Comparison of ENCODE assay signal across 25 mouse cellular contexts in the genomic region with DNA sequence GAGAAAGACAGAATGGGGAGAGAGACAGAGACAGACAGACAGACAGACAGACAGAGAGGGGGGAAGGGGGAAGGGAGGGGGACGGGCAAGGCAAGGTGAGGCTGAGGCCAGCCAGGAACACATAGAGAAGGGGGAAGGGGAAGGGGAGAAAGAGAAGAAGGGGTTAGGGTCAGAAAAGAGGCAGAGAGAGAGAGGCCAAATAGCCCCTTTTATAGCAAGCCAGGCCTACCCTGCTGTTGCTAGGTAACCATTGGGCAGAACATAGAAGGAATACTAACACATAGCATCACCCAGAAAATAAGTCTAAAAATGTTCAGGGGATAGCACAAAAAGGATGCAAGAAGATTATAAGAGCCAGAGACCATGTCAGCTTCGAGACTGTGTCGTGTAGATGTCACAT. TPM values are rescaled to one million over a fixed set of nuclear protein-coding genes. Genes with fewer than 3 reads are reported as not detected.
A peak's percentile ranks its signal among the peaks of the same experiment; 100 is the strongest.
DNase-seq lines count a peak whose midpoint lies in the region; ATAC-seq and TF ChIP-seq lines count a peak whose summit lies in the region.
"Had no signal": no experiment of that assay in that cellular context is flagged by ENCODE, and none has a peak within 500 bp of the region (broad histone marks: within the 10 kb centered on the region; RNA-seq: fewer than 3 reads in every experiment).

No protein-coding gene starts in this region.

- H3K9me3 ChIP-seq in neural tube, embryonic 12.5 days = no peaks in the 10 kb centered on the region
- no peaks in the 10 kb centered on the region for H3K9me3 ChIP-seq in neural tube, embryonic 15.5 days (replicated peaks)
- H3K9me3 ChIP-seq in hindbrain, embryonic 11.5 days (ENCODE audit: control insufficient read depth, low read length) = no peaks in the 10 kb centered on the region
- H3K9me3 ChIP-seq in midbrain, embryonic 11.5 days (ENCODE audit: control insufficient read depth, low read length) = no peaks in the 10 kb centered on the region
- H3K9me3 ChIP-seq: heart, embryonic 12.5 days had no signal

- DNase-seq in hindbrain, embryonic 11.5 days (ENCODE audit: low spot score) = peak; percentile 21
- no peak for DNase-seq in midbrain, embryonic 11.5 days (ENCODE audit: low spot score, missing footprints)
- no peak for DNase-seq in cerebellum, adult 2 months
- no peak for DNase-seq in urinary bladder, postnatal 14 days (ENCODE audit: low spot score)
- DNase-seq in kidney, adult 8-10 months = no peak
- DNase-seq: adrenal gland, postnatal 25 days; cerebellum, postnatal 10 days; embryo, embryonic 11 days; gastrocnemius, postnatal 36 days; kidney, adult 11 months; kidney, postnatal 10 days; left cerebral cortex, postnatal 4 days; lung, adult 18-20 months; lung, postnatal 4 days; thymus, postnatal 25 days had no signal

- TF ChIP-seq CTCF in cerebellum, adult 2 months (IDR thresholded peaks at IDR 0.05; ENCODE audit: borderline replicate concordance, insufficient read depth, low read depth, low read length) = no peak

- no peak overlapping the region for H3K4me3 ChIP-seq in neural tube, embryonic 12.5 days
- no peak overlapping the region for H3K4me3 ChIP-seq in neural tube, embryonic 15.5 days (replicated peaks)
- no peak overlapping the region for H3K4me3 ChIP-seq in hindbrain, embryonic 11.5 days (ENCODE audit: low read depth, low read length)
- H3K4me3 ChIP-seq in midbrain, embryonic 11.5 days (ENCODE audit: low read depth, low read length) = no peak overlapping the region
- H3K4me3 ChIP-seq in cerebellum, adult 2 months (replicated peaks; ENCODE audit: insufficient read depth, low read depth, low read length) = no peak overlapping the region
- H3K4me3 ChIP-seq: heart, embryonic 12.5 days; layer of hippocampus, adult 2 months; midbrain, embryonic 12.5 days had no signal

- no peak for TF ChIP-seq POLR2A in cerebellum, adult 2 months (IDR thresholded peaks at IDR 0.05; ENCODE audit: borderline replicate concordance, insufficient read depth, low read length)

- no peak overlapping the region for H3K27ac ChIP-seq in neural tube, embryonic 12.5 days
- H3K27ac ChIP-seq in neural tube, embryonic 15.5 days (replicated peaks) = no peak overlapping the region
- H3K27ac ChIP-seq in hindbrain, embryonic 11.5 days (ENCODE audit: low read depth, low read length) = no peak overlapping the region
- H3K27ac ChIP-seq in midbrain, embryonic 11.5 days (ENCODE audit: low read depth, low read length) = peak overlapping the region; percentile 14; the same call in 1 of the 2 replicates
- H3K27ac ChIP-seq in cerebellum, adult 2 months (ENCODE audit: insufficient read depth, low read length) = no peak overlapping the region
- H3K27ac ChIP-seq: layer of hippocampus, adult 2 months; midbrain, embryonic 12.5 days; stomach, postnatal 0 days had no signal

- no peak overlapping the region for H3K9ac ChIP-seq in neural tube, embryonic 12.5 days
- H3K9ac ChIP-seq in neural tube, embryonic 15.5 days (replicated peaks) = no peak overlapping the region
- no peak overlapping the region for H3K9ac ChIP-seq in hindbrain, embryonic 11.5 days (ENCODE audit: low read depth, low read length)
- no peak overlapping the region for H3K9ac ChIP-seq in midbrain, embryonic 11.5 days (ENCODE audit: low read length)
- H3K9ac ChIP-seq: heart, embryonic 12.5 days; midbrain, embryonic 12.5 days had no signal

- peak; percentile 62 for ATAC-seq in neural tube, embryonic 12.5 days (ENCODE audit: low FRiP score, low read depth)
- ATAC-seq in neural tube, embryonic 15.5 days (ENCODE audit: low FRiP score) = no peak
- peak; percentile 31; the same call in 1 of the 2 replicates for ATAC-seq in hindbrain, embryonic 11.5 days (ENCODE audit: low FRiP score)
- ATAC-seq in midbrain, embryonic 11.5 days (ENCODE audit: low FRiP score) = peak; percentile 40
- ATAC-seq: activated CD4-positive, CD25-positive, alpha-beta regulatory T cell, adult 4 months had no signal

- H3K27me3 ChIP-seq in neural tube, embryonic 12.5 days (replicated peaks) = no peaks in the 10 kb centered on the region
- no peaks in the 10 kb centered on the region for H3K27me3 ChIP-seq in neural tube, embryonic 15.5 days (replicated peaks)
- H3K27me3 ChIP-seq in hindbrain, embryonic 11.5 days (ENCODE audit: control insufficient read depth, insufficient read depth, low read length) = no peaks in the 10 kb centered on the region
- H3K27me3 ChIP-seq in midbrain, embryonic 11.5 days (ENCODE audit: control insufficient read depth, insufficient read depth, low read length) = no peaks in the 10 kb centered on the region
- no peaks in the 10 kb centered on the region for H3K27me3 ChIP-seq in cerebellum, adult 2 months (ENCODE audit: control insufficient read depth, insufficient read depth, low read length)
- H3K27me3 ChIP-seq: heart, embryonic 12.5 days had no signal

- peaks cover 10% of the 10 kb centered on the region; the same call in 1 of the 2 replicates for H3K4me1 ChIP-seq in neural tube, embryonic 12.5 days
- H3K4me1 ChIP-seq in neural tube, embryonic 15.5 days = peaks cover 21% of the 10 kb centered on the region; the same call in 1 of the 2 replicates
- H3K4me1 ChIP-seq in hindbrain, embryonic 11.5 days (replicated peaks; ENCODE audit: control insufficient read depth, insufficient read depth, low read length) = peaks cover 3% of the 10 kb centered on the region
- peaks cover 21% of the 10 kb centered on the region for H3K4me1 ChIP-seq in midbrain, embryonic 11.5 days (ENCODE audit: control insufficient read depth, insufficient read depth, low read length)
- H3K4me1 ChIP-seq in cerebellum, adult 2 months (ENCODE audit: control insufficient read depth, insufficient read depth, low read length) = no peaks in the 10 kb centered on the region
- H3K4me1 ChIP-seq: heart, embryonic 12.5 days had no signal

- H3K36me3 ChIP-seq in neural tube, embryonic 12.5 days = no peaks in the 10 kb centered on the region
- no peaks in the 10 kb centered on the region for H3K36me3 ChIP-seq in neural tube, embryonic 15.5 days
- no peaks in the 10 kb centered on the region for H3K36me3 ChIP-seq in hindbrain, embryonic 11.5 days (ENCODE audit: control insufficient read depth, insufficient read depth, low read length)
- H3K36me3 ChIP-seq in midbrain, embryonic 11.5 days (ENCODE audit: control insufficient read depth, insufficient read depth, low read length) = no peaks in the 10 kb centered on the region
- H3K36me3 ChIP-seq: heart, embryonic 12.5 days; midbrain, embryonic 12.5 days had no signal

- WGBS in neural tube, embryonic 12.5 days = 49% methylated on average over 3 of the region's 3 CpGs
- 51% methylated on average over 3 of the region's 3 CpGs for WGBS in neural tube, embryonic 15.5 days
- WGBS in hindbrain, embryonic 11.5 days = 62% methylated on average over 3 of the region's 3 CpGs
- 43% methylated on average over 3 of the region's 3 CpGs for WGBS in midbrain, embryonic 11.5 days
- 60% methylated on average over 3 of the region's 3 CpGs for WGBS in cerebellum, adult 2 months

- H3K4me2 ChIP-seq in neural tube, embryonic 12.5 days (replicated peaks) = no peak overlapping the region
- no peak overlapping the region for H3K4me2 ChIP-seq in neural tube, embryonic 15.5 days
- H3K4me2 ChIP-seq in hindbrain, embryonic 11.5 days (replicated peaks; ENCODE audit: low read depth, low read length) = no peak overlapping the region
- no peak overlapping the region for H3K4me2 ChIP-seq in midbrain, embryonic 11.5 days
- H3K4me2 ChIP-seq: heart, embryonic 12.5 days; midbrain, embryonic 12.5 days had no signal

RNA-seq across cellular contexts. Expression of gene Krtap7-1, which starts 20.3 kb away (rescaled TPM):
- polyA plus RNA-seq in neural tube, embryonic 12.5 days (2016; fragmentation: Nextera tagmentation; extraction: Ambion mirVana) = not detected in 2 replicates
- not detected in 2 replicates for polyA plus RNA-seq in neural tube, embryonic 15.5 days (2015; fragmentation: Nextera tagmentation; extraction: Ambion mirVana)
- polyA plus RNA-seq in hindbrain, embryonic 11.5 days (2014; fragmentation: Nextera tagmentation; extraction: Ambion mirVana) = not detected in 2 replicates
- polyA plus RNA-seq in midbrain, embryonic 11.5 days (2014; fragmentation: Nextera tagmentation; extraction: Ambion mirVana) = 0.23 TPM in 1 of 2 replicates, not detected in the other
- not detected in 2 replicates for polyA plus RNA-seq in cerebellum, adult 2 months (2012; rRNA removed)
- polyA plus RNA-seq: activated CD4-positive, CD25-positive, alpha-beta regulatory T cell, adult 4 months; C2C12; heart, embryonic 12.5 days; liver, adult 2 months; midbrain, embryonic 12.5 days; neural tube, embryonic 14.5 days; stomach, postnatal 0 days had no signal

RNA-seq across cellular contexts. Expression of gene Krtap8-1, which starts 40.6 kb away (rescaled TPM):
- not detected in 2 replicates for polyA plus RNA-seq in neural tube, embryonic 12.5 days (2016; fragmentation: Nextera tagmentation; extraction: Ambion mirVana)
- not detected in 2 replicates for polyA plus RNA-seq in neural tube, embryonic 15.5 days (2015; fragmentation: Nextera tagmentation; extraction: Ambion mirVana)
- not detected in 2 replicates for polyA plus RNA-seq in hindbrain, embryonic 11.5 days (2014; fragmentation: Nextera tagmentation; extraction: Ambion mirVana)
- polyA plus RNA-seq in midbrain, embryonic 11.5 days (2014; fragmentation: Nextera tagmentation; extraction: Ambion mirVana) = not detected in 2 replicates
- not detected in 2 replicates for polyA plus RNA-seq in cerebellum, adult 2 months (2012; rRNA removed)
- polyA plus RNA-seq: activated CD4-positive, CD25-positive, alpha-beta regulatory T cell, adult 4 months; C2C12; heart, embryonic 12.5 days; liver, adult 2 months; midbrain, embryonic 12.5 days; neural tube, embryonic 14.5 days; stomach, postnatal 0 days had no signal

RNA-seq across cellular contexts. Expression of gene Krtap11-1, which starts 42.6 kb away (rescaled TPM):
- not detected in 2 replicates for polyA plus RNA-seq in neural tube, embryonic 12.5 days (2016; fragmentation: Nextera tagmentation; extraction: Ambion mirVana)
- polyA plus RNA-seq in neural tube, embryonic 15.5 days (2015; fragmentation: Nextera tagmentation; extraction: Ambion mirVana) = not detected in 2 replicates
- not detected in 2 replicates for polyA plus RNA-seq in hindbrain, embryonic 11.5 days (2014; fragmentation: Nextera tagmentation; extraction: Ambion mirVana)
- polyA plus RNA-seq in midbrain, embryonic 11.5 days (2014; fragmentation: Nextera tagmentation; extraction: Ambion mirVana) = not detected in 2 replicates
- polyA plus RNA-seq in cerebellum, adult 2 months (2012; rRNA removed) = not detected in 2 replicates
- polyA plus RNA-seq: activated CD4-positive, CD25-positive, alpha-beta regulatory T cell, adult 4 months; C2C12; heart, embryonic 12.5 days; liver, adult 2 months; midbrain, embryonic 12.5 days; neural tube, embryonic 14.5 days; stomach, postnatal 0 days had no signal
